Mouse (Mus musculus) neural tube, embryonic 15.5 days (tissue): ENCODE data around the gene Hps4. TPM values are rescaled to one million over a fixed set of nuclear protein-coding genes. Genes with fewer than 3 reads are reported as not detected.

Experiments
- ATAC-seq: fragments of 200-750 bp; cut with Nextera tagmentation; 2 replicates; pipeline ENCODE4 v1.8.0; 2017; ENCODE audit warnings: mild to moderate bottlenecking, moderate TSS enrichment, moderate library complexity; ENCODE audit not compliant: low FRiP score
- H3K27ac ChIP-seq: fragments of 300-500 bp; sonication (generic); replicated peaks from 2 replicates; pipeline ENCODE4 v1.5.1; 2015; ENCODE audit warnings: mild to moderate bottlenecking, inconsistent platforms
- H3K27me3 ChIP-seq: fragments of 300-500 bp; sonication (generic); replicated peaks from 2 replicates; pipeline ENCODE4 v1.6.1; 2015; ENCODE audit warnings: inconsistent platforms
- H3K36me3 ChIP-seq: fragments of 300-500 bp; sonication (generic); 2 replicates; pipeline ENCODE4 v1.6.1; 2015; ENCODE audit warnings: inconsistent platforms
- H3K4me1 ChIP-seq: fragments of 300-500 bp; sonication (generic); 2 replicates; pipeline ENCODE4 v1.6.1; 2015; ENCODE audit warnings: inconsistent platforms
- H3K4me2 ChIP-seq: fragments of 300-500 bp; sonication (generic); 2 replicates; pipeline ENCODE4 v1.6.1; 2015; ENCODE audit warnings: inconsistent platforms, mild to moderate bottlenecking, moderate library complexity
- H3K4me3 ChIP-seq: fragments of 300-500 bp; sonication (generic); replicated peaks from 2 replicates; pipeline ENCODE4 v1.5.1; 2015; ENCODE audit warnings: mild to moderate bottlenecking, inconsistent platforms
- H3K9ac ChIP-seq: fragments of 300-500 bp; sonication (generic); replicated peaks from 2 replicates; pipeline ENCODE4 v1.6.1; 2015; ENCODE audit warnings: mild to moderate bottlenecking, inconsistent platforms
- H3K9me3 ChIP-seq: fragments of 300-500 bp; sonication (generic); replicated peaks from 2 replicates; pipeline ENCODE4 v1.6.1; 2016; ENCODE audit warnings: inconsistent platforms
- WGBS: fragments of 180-500 bp; shearing (Covaris S2); methylation state at CpG from one replicate; pipeline ENCODE4 v1.1.7; 2015; ENCODE audit warnings: mixed read lengths; 5-methylcytosine and 5-hydroxymethylcytosine counted together
- polyA plus RNA-seq: library from polyadenylated mRNA; unstranded; fragments of >200 nt; fragmentation: Nextera tagmentation; extraction: Ambion mirVana; gene quantifications from 2 replicates; pipeline ENCODE4 v1.2.1, GENCODE M21; 2015

Hps4 gene
- polyA plus RNA-seq: 37.4 and 38.2 TPM in 2 replicates

GRCm38 (mm10) chr5:112342463-112343204, at the start of gene Hps4, which contains the start of gene Srrd:
Gene Hps4 (plus strand): TSS chr5:112343083.
Gene Srrd (minus strand): TSS chr5:112343040.
- Histone ChIP-seq H3K4me2 (peak within 1 kb of the TSS; percentile 81), H3K27me3 (no peaks in the 10 kb centered on the region), H3K27ac (peak within 1 kb of the TSS; percentile 56), H3K9me3 (no peaks in the 10 kb centered on the region), H3K4me1 (peaks cover 57% of the 10 kb centered on the region), H3K4me3 (peak within 1 kb of the TSS; percentile 82), H3K36me3 (peaks cover 37% of the 10 kb centered on the region), H3K9ac (peak within 1 kb of the TSS; percentile 76)
- 2% methylated on average over 62 of the region's 64 CpGs for WGBS
- peak; percentile 86 for ATAC-seq

GRCm38 (mm10) chr5:112293800-112294199, 49.1 kb upstream of the Hps4 start:
- peaks cover 41% of the 10 kb centered on the region for H3K4me1 ChIP-seq
- no peak overlapping the region for H3K4me2 ChIP-seq
- no peaks in the 10 kb centered on the region for H3K36me3 ChIP-seq
- H3K27me3 ChIP-seq: no peaks in the 10 kb centered on the region
- no peaks in the 10 kb centered on the region for H3K9me3 ChIP-seq
- H3K9ac ChIP-seq: no peak overlapping the region
- H3K27ac ChIP-seq: no peak overlapping the region
- no peak overlapping the region for H3K4me3 ChIP-seq
- no peak for ATAC-seq
- 97% methylated on average over 2 of the region's 2 CpGs for WGBS

GRCm38 (mm10) chr5:112294696-112295095, 48.2 kb upstream of the Hps4 start:
- H3K36me3 ChIP-seq: no peaks in the 10 kb centered on the region
- H3K9ac ChIP-seq: no peak overlapping the region
- no peak overlapping the region for H3K4me3 ChIP-seq
- no peak overlapping the region for H3K27ac ChIP-seq
- ATAC-seq: no peak
- WGBS: 58% methylated on average over 4 of the region's 4 CpGs
- H3K9me3 ChIP-seq: no peaks in the 10 kb centered on the region
- no peaks in the 10 kb centered on the region for H3K27me3 ChIP-seq
- no peak overlapping the region for H3K4me2 ChIP-seq
- peaks cover 39% of the 10 kb centered on the region for H3K4me1 ChIP-seq

- Histone ChIP-seq H3K27ac (no peak overlapping the region), H3K4me2 (no peak overlapping the region), H3K4me1 (peaks cover 35% of the 10 kb centered on the region), H3K36me3 (no peaks in the 10 kb centered on the region), H3K9me3 (no peaks in the 10 kb centered on the region), H3K4me3 (no peak overlapping the region), H3K27me3 (no peaks in the 10 kb centered on the region), H3K9ac (no peak overlapping the region)
- WGBS: 32% methylated on average over 8 of the region's 8 CpGs
- ATAC-seq: no peak
These were observed 47.7 kb upstream of the Hps4 start for GRCm38 (mm10) chr5:112295162-112295561.

GRCm38 (mm10) chr5:112295564-112295963, 47.3 kb upstream of the Hps4 start:
- Histone ChIP-seq H3K9me3 (no peaks in the 10 kb centered on the region), H3K9ac (no peak overlapping the region), H3K4me3 (no peak overlapping the region), H3K4me2 (no peak overlapping the region), H3K4me1 (peaks cover 31% of the 10 kb centered on the region), H3K36me3 (no peaks in the 10 kb centered on the region), H3K27ac (no peak overlapping the region), H3K27me3 (no peaks in the 10 kb centered on the region)
- 67% methylated on average over 8 of the region's 8 CpGs for WGBS
- ATAC-seq: no peak

GRCm38 (mm10) chr5:112296404-112297181, 46.3 kb upstream of the Hps4 start:
- Histone ChIP-seq H3K27me3 (no peaks in the 10 kb centered on the region), H3K9me3 (no peaks in the 10 kb centered on the region), H3K9ac (no peak overlapping the region), H3K4me3 (no peak overlapping the region), H3K27ac (no peak overlapping the region), H3K36me3 (no peaks in the 10 kb centered on the region), H3K4me2 (no peak overlapping the region), H3K4me1 (peaks cover 21% of the 10 kb centered on the region; the same call in 1 of the 2 replicates)
- whole genome bisulfite sequencing: 77% methylated on average over 6 of the region's 6 CpGs
- ATAC-seq: no peak

- ATAC-seq: no peak
- Histone ChIP-seq H3K4me3 (no peak overlapping the region), H3K27ac (no peak overlapping the region)
These were observed 45.6 kb upstream of the Hps4 start for GRCm38 (mm10) chr5:112297257-112297656.

GRCm38 (mm10) chr5:112298226-112298988, 44.5 kb upstream of the Hps4 start:
- H3K4me3 ChIP-seq: no peak overlapping the region

More at GRCm38 (mm10) chr5:112297257-112297656, 45.6 kb upstream of the Hps4 start:
- 77% methylated on average over 2 of the region's 2 CpGs for WGBS
- Histone ChIP-seq H3K9me3 (no peaks in the 10 kb centered on the region), H3K27me3 (no peaks in the 10 kb centered on the region), H3K4me2 (no peak overlapping the region), H3K9ac (no peak overlapping the region), H3K36me3 (no peaks in the 10 kb centered on the region), H3K4me1 (peaks cover 16% of the 10 kb centered on the region; the same call in 1 of the 2 replicates)

GRCm38 (mm10) chr5:112299399-112299798, 43.5 kb upstream of the Hps4 start:
- peaks cover 12% of the 10 kb centered on the region; the same call in 1 of the 2 replicates for H3K4me1 ChIP-seq
- H3K36me3 ChIP-seq: no peaks in the 10 kb centered on the region
- H3K9me3 ChIP-seq: no peaks in the 10 kb centered on the region
- WGBS: 84% methylated on average over 4 of the region's 4 CpGs
- H3K27ac ChIP-seq: no peak overlapping the region
- H3K4me2 ChIP-seq: no peak overlapping the region
- H3K9ac ChIP-seq: no peak overlapping the region
- no peak for ATAC-seq
- no peaks in the 10 kb centered on the region for H3K27me3 ChIP-seq
- H3K4me3 ChIP-seq: no peak overlapping the region

More at GRCm38 (mm10) chr5:112298226-112298988, 44.5 kb upstream of the Hps4 start:
- WGBS: 91% methylated on average over 12 of the region's 12 CpGs
- Histone ChIP-seq H3K27ac (no peak overlapping the region), H3K4me1 (peaks cover 12% of the 10 kb centered on the region; the same call in 1 of the 2 replicates), H3K9ac (no peak overlapping the region), H3K36me3 (no peaks in the 10 kb centered on the region), H3K9me3 (no peaks in the 10 kb centered on the region), H3K4me2 (no peak overlapping the region), H3K27me3 (no peaks in the 10 kb centered on the region)
- no peak for ATAC-seq

- no peak overlapping the region for H3K4me2 ChIP-seq
- H3K9me3 ChIP-seq: no peaks in the 10 kb centered on the region
- WGBS: 84% methylated on average over 2 of the region's 2 CpGs
- peaks cover 6% of the 10 kb centered on the region; the same call in 1 of the 2 replicates for H3K4me1 ChIP-seq
- H3K27ac ChIP-seq: no peak overlapping the region
- H3K36me3 ChIP-seq: no peaks in the 10 kb centered on the region
- no peak for ATAC-seq
- no peak overlapping the region for H3K4me3 ChIP-seq
- no peak overlapping the region for H3K9ac ChIP-seq
- no peaks in the 10 kb centered on the region for H3K27me3 ChIP-seq
These were observed 42.8 kb upstream of the Hps4 start for GRCm38 (mm10) chr5:112300112-112300511.

GRCm38 (mm10) chr5:112300721-112301308, 42.1 kb upstream of the Hps4 start:
- Histone ChIP-seq H3K9me3 (no peaks in the 10 kb centered on the region), H3K4me1 (peaks cover 7% of the 10 kb centered on the region; the same call in 1 of the 2 replicates), H3K27me3 (no peaks in the 10 kb centered on the region), H3K36me3 (no peaks in the 10 kb centered on the region), H3K4me2 (no peak overlapping the region), H3K9ac (no peak overlapping the region), H3K4me3 (no peak overlapping the region), H3K27ac (no peak overlapping the region)
- no peak for ATAC-seq
- 96% methylated on average over 6 of the region's 6 CpGs for WGBS
